Mouse (Mus musculus): ENCODE data around the gene Vmn2r26. TPM values are rescaled to one million over a fixed set of nuclear protein-coding genes. Genes with fewer than 3 reads are reported as not detected.

Gene Vmn2r26
- not detected for total RNA-seq (2023)

DNA sequence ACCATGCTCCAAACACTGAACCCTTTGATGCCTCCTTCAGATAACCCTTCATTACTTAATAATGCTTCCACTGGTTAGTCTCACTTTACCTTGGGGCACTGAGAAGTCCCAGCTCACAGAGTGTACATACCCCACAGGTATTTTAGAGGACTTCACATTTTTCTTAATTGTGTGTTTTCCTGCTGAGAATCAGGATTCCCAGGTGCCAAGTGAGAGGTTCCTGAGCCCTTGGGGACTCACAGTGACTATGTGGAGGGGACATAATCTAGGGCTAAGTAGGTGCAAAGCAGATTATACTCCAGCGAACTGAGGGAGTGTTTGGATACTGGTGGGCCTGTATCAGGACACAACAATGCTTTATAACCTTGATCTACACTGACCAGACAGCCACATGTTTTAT lies at the start of gene Vmn2r26:
TSS of gene Vmn2r26 (plus strand) at position 301 of the 400 bp plus-strand sequence.

Other genes starting within 250 kb of the Vmn2r26 start
- gene Vmn2r24, start 245.7 kb upstream of the Vmn2r26 start, total RNA-seq (2023), result not detected
- gene Vmn2r25, start 171.1 kb upstream of the Vmn2r26 start, total RNA-seq (2023), result not detected
- gene Vmn2r27, start 207.3 kb downstream of the Vmn2r26 start, total RNA-seq (2023), result not detected

Measured in B cell, adult 67 days (primary cell).